Mouse (Mus musculus) CH12F3 (cell line): Measurements from ENCODE around the gene Foxn3.

ENCODE experiments used
- in situ Hi-C: fragments of 300-500 bp; cut with MboI; formaldehyde crosslinking; loops from 2 replicates; pipeline ENCODE4 v1.14.3; 2020; ENCODE audit warnings: low sequenced_read_pairs

The Foxn3 gene

GRCm38 (mm10) chr12:99360958-99361751, 202.2 kb downstream of the Foxn3 start:
- in situ Hi-C loops, result no loop called here

- in situ Hi-C loops, result no loop called here
These were observed 204.7 kb downstream of the Foxn3 start for GRCm38 (mm10) chr12:99358698-99359097.

DNA sequence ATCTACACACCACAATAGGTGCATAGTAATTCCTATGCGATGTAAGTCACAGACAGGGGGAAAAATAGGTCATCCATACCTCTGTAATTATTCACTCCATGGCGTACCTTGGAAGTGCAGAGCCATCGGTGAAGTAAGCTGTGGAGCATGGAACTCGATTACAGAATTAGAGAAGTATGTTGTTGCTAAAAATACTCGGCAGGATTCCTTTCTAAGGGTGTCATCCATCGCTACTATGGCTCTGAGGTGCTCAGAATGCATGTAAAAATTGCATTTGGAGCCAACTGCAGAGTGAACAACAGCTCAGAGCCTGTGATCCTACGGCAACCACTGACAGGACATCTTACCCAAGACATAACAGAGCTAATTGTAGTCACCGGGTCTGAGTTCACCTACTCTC, 206.7 kb downstream of the Foxn3 start:
- in situ Hi-C loops, result no loop called here

DNA sequence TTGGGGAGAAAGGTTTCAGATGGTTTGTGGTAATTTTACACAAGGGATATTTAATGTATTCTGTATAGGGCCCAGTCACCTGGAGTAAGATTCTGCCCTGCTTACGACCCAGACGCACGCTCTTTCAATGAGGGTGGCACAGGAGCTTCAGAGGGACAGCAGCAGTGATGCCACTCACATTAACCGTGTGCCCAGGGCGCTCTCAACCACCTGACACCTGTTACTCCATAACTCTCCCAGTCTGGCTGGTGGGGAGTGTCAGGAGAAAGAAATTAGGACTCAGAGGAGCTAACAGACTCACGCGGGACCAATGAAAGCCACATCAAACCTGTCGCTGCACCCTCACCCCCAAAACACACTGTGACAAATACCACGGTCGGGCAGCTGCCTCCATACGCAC, 209.7 kb downstream of the Foxn3 start:
- in situ Hi-C loops, result no loop called here

GRCm38 (mm10) chr12:99352583-99352982, 210.8 kb downstream of the Foxn3 start:
- in situ Hi-C loops, result no loop called here

DNA sequence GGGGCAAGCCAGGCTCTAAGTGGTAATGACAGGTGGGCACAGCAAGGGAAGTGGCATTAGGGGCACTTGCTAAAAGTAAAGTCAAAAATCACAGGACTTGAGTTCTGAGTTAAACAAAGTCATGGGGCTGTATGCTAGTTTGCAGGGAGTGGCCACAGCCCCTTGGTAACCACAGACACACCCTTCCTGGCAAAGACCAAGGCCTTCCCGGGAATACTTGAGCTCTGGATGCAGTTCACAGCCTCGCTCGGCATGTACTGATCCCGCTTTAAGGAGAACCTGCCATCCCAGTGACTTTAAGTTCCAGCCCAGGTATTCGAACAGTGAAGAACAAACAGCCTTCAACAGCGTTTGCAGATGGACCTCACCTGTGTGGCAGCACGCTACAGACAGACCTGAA, 211.2 kb downstream of the Foxn3 start:
- in situ Hi-C loops, result no loop called here

- in situ Hi-C loops, result no loop called here
These were observed 211.7 kb downstream of the Foxn3 start for GRCm38 (mm10) chr12:99351731-99352130.

- in situ Hi-C loops, result no loop called here
These were observed 213.8 kb downstream of the Foxn3 start for GRCm38 (mm10) chr12:99349650-99349997.

DNA sequence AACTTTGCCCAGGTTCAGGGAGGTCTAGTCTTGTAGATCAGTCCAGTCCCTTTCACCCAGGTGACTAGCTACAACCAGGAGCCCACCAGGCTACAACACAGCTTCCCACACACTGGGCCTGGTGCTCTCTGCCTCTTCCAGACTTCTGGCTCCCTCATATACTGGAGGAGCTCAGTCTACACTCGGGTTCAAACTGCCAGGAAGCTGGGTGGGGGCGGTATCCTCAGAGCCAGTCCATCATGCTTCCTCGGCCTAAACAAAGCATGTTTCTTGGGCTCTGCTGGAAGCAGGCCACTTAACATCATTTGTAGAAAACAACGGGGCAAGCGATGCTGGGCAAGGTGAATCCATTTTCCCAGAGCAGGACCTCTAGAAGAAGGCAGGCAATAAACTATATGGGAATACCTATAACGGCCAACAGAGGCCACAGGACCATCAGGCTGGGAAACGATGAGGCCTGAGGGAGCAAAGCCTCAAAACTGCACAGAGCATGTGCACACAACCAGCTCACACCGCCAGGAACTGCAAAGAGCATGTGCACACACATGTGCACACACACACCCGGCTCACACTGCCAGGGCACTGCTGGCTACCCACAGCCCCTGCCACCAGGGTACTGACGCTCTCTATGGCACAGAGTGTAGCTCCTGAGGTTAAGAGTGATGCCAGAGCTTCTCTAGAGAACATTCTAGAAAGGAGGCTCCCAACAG, 214.3 kb downstream of the Foxn3 start:
- in situ Hi-C loops, result no loop called here

DNA sequence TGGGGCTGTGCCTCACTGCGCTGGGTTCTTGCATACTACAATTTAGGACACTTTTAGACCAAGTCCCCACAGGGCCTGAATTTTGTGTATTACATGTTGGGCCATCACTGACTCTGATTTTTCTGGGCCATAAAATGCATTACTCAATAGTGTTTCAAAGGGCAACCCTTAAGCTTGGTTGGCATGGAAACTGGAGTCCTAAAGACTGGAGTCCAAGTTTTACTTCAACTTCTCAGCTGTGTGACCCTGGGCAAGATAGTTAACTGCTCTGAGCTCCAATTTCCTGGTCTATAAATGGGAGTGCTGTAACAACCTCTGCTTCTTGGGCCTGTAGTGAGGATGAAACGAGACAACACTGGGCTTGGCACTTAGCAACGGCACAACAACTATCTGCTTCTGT, 215.9 kb downstream of the Foxn3 start:
- in situ Hi-C loops, result no loop called here

- in situ Hi-C loops, result no loop called here
These were observed 216.4 kb downstream of the Foxn3 start for GRCm38 (mm10) chr12:99346982-99347381.

DNA sequence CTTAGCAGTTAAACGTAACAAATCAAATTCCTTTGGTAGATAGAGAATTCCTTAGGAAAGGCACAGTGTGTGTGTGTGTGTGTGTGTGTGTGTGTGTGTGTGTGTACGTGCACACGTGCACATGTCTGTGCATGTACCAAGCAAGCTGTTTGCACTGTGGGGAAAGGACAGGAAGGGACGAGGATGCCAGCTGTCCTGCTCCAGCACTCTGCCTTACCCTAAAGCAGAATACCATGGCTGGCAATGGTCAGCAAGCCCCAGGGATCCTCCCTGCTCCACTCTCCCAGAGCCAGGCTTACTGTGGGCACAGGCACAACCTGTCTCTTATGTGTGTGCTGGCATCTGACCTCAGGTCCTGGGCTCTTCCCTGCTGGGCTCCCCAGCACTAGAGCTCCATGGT, 218.1 kb downstream of the Foxn3 start:
- in situ Hi-C loops, result no loop called here

- in situ Hi-C loops, result no loop called here
These were observed 220.0 kb downstream of the Foxn3 start for GRCm38 (mm10) chr12:99343378-99343777.

DNA sequence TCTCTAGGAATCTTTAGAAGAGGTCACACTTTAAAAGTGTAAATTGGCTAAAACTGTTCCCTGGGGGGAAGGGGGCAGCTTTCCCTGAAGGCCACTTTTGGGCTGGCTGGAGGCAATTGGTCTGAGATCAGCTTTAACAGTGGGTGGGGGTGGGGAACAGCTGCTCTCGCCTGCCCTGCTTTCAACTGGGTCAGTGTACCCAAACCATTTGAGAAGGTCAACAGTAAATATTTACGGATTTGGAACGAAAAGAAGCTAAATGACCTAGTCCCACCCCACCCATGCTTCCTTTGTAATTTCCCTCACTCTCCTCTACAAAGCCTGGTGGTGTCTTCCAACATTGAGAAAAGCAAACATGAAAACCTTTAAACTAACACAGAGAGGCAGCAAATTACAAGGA, 221.2 kb downstream of the Foxn3 start:
- in situ Hi-C loops, result no loop called here

DNA sequence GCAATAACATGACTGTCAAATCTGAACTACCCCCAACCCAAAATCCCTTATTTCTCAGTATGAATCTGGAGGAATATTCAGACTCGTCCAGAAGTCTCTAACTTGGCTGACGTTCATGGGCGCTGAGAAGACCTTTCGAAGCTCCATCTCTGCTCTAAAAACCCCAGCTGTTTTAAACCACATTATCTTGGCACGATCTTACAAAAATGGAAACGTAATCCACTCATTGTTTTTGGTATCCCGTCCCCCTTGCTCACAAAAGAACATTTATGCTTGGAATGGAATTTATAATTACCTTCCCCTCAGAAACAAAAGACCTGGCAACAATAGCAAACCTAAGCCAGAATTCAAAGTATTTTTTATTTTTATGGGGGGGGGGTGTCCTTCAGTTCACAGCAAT, 221.6 kb downstream of the Foxn3 start:
- in situ Hi-C loops, result no loop called here

DNA sequence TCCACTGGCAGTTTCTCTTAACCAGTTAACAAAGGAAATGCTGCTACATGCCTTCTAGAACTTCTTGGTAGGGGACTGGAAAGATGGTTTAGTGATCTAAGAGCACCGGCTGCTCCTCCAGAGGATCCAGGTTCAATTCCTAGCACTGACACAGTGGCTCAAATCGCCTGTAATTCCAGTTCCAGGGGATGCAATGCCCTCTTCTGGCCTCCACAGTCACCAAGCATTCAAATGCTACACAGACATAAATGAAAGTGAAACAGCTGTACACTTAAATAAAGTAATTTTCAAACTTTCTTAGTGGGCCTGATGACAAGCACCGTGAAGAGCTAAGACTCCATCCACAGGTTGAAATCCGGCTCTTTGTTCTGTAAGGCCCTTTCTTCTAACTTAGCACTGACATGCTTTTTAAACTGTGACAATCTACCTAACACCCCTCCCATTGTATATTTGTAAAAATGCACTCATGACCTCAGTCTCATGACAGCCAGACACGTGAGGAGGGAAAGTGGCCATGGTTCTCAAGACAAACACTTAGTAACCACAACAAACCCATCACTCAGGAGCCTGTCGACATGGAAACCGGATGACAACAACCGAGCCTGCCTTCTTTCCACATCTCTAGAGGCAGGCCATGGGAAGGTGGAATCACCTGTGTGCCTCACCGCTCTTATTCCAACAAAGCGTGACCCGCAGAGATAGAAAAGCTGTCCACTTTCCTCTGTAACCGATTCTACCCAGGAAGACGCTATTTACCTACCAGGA, 222.8 kb downstream of the Foxn3 start:
- in situ Hi-C loops, result no loop called here

DNA sequence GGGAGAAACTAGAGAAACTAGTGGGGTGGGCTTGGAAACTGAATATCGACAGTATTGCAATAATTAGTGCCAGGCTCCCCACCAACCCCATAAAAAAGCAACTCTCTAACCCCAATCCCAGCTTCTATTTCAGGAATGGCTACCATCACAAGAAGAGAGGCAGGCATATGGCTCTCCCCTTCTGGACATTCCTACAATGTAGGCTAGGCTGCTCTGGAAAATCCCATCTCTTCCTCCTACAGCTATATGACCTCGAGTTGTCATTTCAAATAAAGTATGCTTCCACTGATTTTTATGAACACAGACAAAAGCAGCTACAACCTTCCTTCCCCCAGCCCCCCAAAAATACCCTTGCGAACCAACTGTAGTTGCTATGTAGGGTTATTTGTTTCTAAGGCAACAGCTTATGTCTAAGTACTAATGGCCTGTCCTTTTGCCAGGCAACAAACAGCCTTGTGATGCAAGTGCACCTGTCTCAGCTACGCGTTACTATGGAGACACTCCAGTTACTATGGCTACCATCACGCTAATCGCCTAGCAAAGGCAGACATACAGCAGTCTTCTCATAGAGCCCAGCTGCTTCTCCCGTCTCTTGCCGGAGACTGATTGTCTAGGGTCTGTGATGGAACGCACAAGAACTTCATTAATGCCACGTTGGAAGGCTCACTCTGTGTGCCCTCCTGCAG, 223.6 kb downstream of the Foxn3 start:
- in situ Hi-C loops, result no loop called here

DNA sequence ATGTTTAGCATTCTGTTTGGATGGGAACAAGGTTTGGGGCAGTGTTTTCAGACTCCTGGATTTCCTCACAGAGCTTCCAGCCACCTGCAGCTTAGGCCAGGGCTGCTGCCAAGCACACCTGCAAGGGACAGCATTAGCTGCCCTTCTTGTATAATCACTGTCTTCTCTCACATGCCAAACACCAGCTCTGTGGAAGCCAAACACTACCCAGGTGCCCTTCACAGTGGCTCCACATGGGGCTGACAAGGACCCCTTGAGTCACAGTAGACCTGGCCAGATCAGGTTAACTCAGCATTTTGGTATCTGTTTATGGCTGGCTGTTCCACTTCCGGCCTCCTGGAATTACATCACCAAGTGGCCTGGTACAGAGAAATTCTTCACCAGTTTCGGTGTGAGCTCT, 224.6 kb downstream of the Foxn3 start:
- in situ Hi-C loops, result no loop called here

- in situ Hi-C loops, result no loop called here
These were observed 226.3 kb downstream of the Foxn3 start for GRCm38 (mm10) chr12:99337171-99337435.

DNA sequence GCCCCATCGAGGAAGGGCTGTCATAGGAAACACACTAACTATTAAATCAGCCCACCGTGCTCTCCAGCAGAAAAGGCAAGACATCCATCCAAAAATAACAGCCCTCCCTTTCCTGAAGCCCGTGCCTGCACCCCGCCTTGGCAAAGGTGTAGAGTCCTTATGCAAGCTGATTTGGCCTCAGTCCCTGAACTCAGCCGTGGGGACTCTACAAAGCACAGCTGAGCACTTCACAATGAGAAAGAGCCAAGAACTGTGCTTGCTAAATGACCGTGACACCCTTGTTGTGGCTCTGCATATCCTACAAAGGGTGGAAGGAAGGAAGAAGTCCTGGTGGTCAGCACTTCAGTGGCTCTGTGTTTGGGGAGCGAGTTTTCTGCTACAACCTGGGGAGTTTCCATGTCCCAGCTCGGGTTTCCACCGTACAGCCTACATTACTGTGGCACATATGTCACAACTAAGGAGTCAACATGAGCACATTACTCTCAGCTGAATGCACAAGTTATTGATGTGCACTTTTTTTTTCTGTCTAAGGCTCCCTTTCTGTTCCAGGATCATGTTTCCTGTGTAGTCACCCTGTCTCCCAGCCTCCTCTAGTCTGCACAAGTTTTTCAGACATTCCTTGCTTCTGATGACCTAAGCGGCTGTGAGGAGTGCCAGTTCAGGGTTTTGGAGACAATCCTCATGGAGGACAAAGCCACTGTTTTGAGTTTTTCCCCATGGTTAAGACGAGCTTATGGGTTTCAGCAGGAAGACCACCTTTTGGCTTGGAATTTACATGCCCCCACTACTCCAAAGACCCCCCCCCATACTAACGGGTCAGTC, 226.8 kb downstream of the Foxn3 start:
- in situ Hi-C loops, result no loop called here

GRCm38 (mm10) chr12:99335628-99336027, 227.8 kb downstream of the Foxn3 start:
- in situ Hi-C loops, result no loop called here
